Mouse (Mus musculus) adrenal gland, adult 10 weeks (tissue): ENCODE measurements around the gene Pigs. TPM values are rescaled to one million over a fixed set of nuclear protein-coding genes. Genes with fewer than 3 reads are reported as not detected.

ENCODE experiments used
- polyA plus RNA-seq: library from polyadenylated mRNA; stranded (reverse); fragments of 350-450 nt; fragmentation: Illumina TruSeq; extraction: RNeasy Lipid Tissue Mini Kit (QIAGEN cat#74804); gene quantifications from one replicate; pipeline ENCODE4 v1.2.3, GENCODE M21; 2014; ENCODE audit warnings: low read depth, low replicate concordance

Pigs gene
- polyA plus RNA-seq = 5.2 TPM

DNA sequence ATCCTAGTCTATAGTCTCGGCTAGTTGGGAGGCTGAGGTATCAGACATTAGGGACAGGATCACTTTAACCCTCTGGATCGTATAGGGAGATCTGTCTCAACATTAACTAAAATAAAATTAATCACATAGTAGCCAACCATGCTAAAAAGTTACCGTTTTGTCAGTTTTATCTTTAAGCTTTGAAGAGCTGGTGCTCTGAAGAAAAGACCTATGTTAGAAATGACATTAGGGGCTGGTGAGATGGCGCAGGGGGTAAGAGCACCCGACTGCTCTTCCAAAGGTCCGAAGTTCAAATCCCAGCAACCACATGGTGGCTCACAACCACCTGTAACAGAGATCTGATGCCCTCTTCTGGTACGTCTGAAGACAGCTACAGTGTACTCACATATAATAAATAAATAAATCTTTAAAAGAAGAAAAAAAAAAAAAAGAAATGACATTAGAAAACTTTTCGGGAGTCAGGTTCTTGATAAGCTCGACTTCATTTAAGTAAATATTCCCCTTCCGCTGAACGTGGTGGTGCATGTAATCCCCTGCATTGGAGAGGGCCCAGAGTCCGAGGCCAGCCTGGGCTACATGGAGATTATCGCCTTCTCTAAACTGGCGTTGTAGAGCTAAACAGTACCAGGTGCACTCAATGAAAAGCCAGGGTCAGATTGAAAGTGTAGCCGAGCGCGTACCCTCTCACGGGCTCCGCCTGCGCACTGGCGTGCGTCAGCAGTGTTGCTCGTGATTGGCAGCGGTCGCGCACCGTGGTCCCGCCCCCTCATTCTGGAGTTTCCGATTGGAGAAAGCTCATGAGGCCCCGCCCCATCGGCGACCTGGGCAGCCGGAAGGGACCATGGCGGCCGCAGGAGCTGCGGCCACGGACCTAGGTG, at the start of gene Pigs:
Pigs (plus strand) TSS at position 782 of the 878 bp plus-strand sequence.

DNA sequence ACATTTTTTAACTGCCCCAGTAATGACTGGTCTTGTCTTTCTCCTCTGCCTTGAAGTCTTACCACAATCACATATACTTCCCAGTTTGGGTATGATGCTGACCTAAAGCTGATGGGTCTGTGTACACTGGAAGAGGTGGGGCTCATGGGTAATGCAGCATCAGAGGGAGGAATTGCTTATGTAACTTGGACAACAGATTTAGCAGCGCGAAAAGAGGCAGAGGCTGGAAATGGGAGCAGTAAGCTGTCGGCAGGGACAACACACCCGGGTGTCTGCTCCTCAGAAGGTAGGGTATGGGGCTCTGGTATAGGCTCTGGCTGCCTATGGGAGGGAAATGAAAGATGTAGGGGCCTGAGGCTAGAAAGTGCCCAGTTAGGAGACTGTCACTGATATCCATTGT, 37.6 kb upstream of the Pigs start, which contains the start of gene BC030499:
BC030499 (plus strand) TSS at position 188 of the 400 bp plus-strand sequence.

DNA sequence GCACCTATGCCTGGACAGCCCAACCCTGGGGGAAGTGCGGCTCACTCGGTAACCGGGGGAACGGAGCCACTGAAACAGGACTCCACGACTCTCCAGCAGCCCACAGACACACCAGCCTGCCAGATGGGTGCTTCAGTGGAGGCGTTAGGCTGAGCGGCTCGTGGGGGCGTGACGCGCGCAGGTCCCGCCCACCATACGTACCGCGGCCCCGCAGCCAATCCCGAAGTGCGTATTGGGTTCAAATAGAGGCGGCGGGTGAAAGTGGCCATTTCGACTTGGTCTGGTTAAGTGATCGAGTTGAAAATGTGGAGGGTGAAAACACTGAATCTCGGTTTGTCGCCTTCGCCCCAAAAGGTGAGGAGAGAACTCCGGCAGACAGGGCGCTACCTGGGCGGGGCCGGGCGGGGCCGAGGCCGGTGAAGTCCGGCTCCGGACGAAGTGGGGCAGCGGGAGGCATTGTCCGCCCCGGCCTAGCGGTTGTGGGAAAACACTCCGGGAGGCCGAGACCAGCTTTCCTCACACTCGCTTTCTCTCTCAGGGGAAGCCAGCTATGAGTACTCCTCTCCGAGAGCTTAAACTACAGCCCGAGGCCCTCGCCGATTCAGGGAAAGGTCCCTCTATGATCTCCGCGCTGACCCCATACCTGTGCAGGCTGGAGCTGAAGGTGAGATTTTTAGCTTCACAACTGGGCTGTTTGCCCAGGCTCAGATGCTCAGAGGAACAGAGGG, 26.7 kb upstream of the Pigs start, which contains the start of gene Spag5:
Spag5 (plus strand) TSS at position 173 of the 728 bp plus-strand sequence.

DNA sequence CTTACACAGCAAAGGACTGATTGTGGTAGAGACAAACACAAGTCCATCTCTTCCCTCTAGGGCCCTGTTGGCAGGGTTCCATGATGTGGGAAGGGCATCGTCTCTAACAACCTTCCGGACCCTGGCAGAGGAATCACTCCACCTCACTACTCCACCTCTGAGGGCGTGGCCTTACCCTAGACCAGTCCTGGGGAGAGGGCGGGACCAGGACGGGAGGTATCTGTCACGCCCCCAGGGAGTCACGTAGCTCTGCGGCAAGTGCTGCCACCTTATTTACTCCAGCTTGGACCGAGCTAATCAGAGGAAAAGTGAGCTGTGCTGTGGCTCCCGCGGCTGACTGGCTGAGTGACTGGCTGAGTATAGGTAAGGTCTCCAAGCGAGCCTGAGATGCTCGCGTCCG, 5.4 kb upstream of the Pigs start, which contains the start of gene Aldoc:
Aldoc (plus strand) TSS at position 109 of the 400 bp plus-strand sequence.

DNA sequence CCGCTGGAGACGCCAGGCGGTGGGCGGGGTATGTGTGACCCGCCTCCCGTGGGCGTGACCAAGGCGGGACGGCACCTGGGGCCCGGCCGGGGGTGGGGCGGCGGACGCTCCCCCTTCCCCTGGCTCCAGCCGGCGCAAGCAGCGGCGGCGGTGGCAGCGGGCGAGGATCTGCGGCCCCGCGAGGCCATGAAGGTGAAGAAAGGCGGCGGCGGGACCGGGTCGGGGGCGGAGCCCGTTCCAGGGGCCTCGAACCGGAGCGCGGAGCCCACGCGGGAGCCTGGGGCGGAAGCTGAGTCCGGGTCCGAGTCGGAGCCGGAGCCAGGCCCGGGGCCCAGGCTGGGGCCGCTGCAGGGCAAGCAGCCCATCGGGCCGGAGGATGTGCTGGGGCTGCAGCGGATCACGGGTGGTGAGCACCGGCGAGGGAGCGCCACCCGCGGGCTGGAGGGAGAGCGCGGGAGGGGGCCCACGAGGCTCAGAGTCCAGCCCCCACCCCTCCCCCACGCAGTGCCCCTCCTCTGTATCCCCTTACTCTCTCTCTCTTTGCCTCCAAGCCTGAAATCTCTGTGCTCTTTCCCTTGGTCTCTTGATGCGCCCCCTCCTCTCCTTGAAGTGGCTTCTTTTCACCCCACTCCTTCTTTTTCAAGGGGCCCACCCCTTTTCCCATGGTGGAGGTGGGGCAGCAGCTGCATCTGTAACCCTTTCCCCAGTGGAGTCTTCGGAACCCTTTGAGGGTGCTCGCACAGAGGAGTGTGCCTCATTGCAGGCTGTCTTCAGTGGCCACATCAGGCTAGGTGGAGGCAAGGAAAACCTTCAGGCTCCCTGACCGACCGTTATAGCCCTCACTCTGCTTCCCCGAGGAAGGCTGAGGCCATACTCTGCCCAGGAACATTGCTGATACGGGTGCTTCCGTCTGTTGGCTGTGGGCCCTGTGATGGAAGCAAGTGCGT, 15.4 kb downstream of the Pigs start, which contains the start of gene Unc119:
Unc119 (plus strand) TSS at position 102 of the 947 bp plus-strand sequence.

DNA sequence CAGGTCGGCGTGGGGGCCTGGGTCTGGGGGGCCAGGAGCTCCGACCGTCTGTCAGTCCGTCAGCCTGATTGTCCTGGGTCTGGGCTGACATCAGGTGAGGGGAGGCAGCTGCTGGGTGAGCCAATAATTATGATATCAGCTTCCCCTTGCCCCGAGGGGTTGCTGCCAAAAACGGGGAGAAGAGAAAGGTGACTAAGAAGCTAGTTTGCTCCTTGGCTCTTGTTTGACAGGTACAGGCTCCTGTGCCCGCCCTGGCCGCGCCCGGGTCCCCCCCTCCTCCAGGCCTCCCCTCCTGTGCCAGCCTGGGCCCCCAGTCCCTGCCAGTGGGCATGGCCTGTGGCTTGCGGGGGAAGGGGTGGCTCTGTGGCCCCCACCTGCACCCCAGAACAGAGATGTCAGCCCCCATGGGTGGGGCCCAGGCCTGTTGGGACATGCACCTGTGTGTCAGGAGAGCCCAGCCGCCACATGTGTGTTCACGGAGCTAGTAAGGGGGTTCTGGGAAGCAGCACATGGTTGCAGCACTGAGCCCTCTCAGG, 58.4 kb downstream of the Pigs start, which contains the start of gene Foxn1:
Foxn1 (minus strand) TSS at position 51 of the 536 bp plus-strand sequence.

Other genes starting within 250 kb of the Pigs start
- 12.8 TPM for gene Eral1, start 248.0 kb upstream of the Pigs start, polyA plus RNA-seq
- 12.1 TPM for gene Fam222b, start 233.8 kb upstream of the Pigs start, polyA plus RNA-seq
- 1.2 TPM for gene Traf4, start 162.8 kb upstream of the Pigs start, polyA plus RNA-seq
- 4.7 TPM for gene Nek8, start 151.7 kb upstream of the Pigs start, polyA plus RNA-seq
- gene Tlcd1, start 151.7 kb upstream of the Pigs start, polyA plus RNA-seq = 38.1 TPM
- 709 TPM for gene Rpl23a, start 144.8 kb upstream of the Pigs start, polyA plus RNA-seq
- gene Rab34, start 140.0 kb upstream of the Pigs start, polyA plus RNA-seq = 17.8 TPM
- 28.4 TPM for gene Proca1, start 135.0 kb upstream of the Pigs start, polyA plus RNA-seq
- 49.5 TPM for gene Sdf2, start 82.7 kb upstream of the Pigs start, polyA plus RNA-seq
- 24.0 TPM for gene Supt6, start 82.4 kb upstream of the Pigs start, polyA plus RNA-seq
- gene 2610507B11Rik, start 66.7 kb upstream of the Pigs start, polyA plus RNA-seq = 106 TPM
- gene BC030499, start 37.6 kb upstream of the Pigs start, polyA plus RNA-seq = 0.58 TPM
- gene Spag5, start 26.9 kb upstream of the Pigs start, polyA plus RNA-seq = 2.7 TPM
- gene Aldoc, start 5.4 kb upstream of the Pigs start, polyA plus RNA-seq = 7.2 TPM
- 5.7 TPM for gene Unc119, start 15.1 kb downstream of the Pigs start, polyA plus RNA-seq
- gene Foxn1, start 58.1 kb downstream of the Pigs start, polyA plus RNA-seq = not detected
- gene Slc13a2, start 93.8 kb downstream of the Pigs start, polyA plus RNA-seq = not detected
- 1.5 TPM for gene Slc46a1, start 137.3 kb downstream of the Pigs start, polyA plus RNA-seq
- gene Sarm1, start 169.3 kb downstream of the Pigs start, polyA plus RNA-seq = 0.23 TPM
- not detected for gene Vtn, start 170.7 kb downstream of the Pigs start, polyA plus RNA-seq
- not detected for gene Sebox, start 175.0 kb downstream of the Pigs start, polyA plus RNA-seq
- gene Tmem199, start 183.8 kb downstream of the Pigs start, polyA plus RNA-seq = 31.2 TPM
- gene Poldip2, start 183.8 kb downstream of the Pigs start, polyA plus RNA-seq = 30.6 TPM
- 25.8 TPM for gene Tnfaip1, start 207.9 kb downstream of the Pigs start, polyA plus RNA-seq
- 50.4 TPM for gene Ift20, start 207.9 kb downstream of the Pigs start, polyA plus RNA-seq
- 19.9 TPM for gene Tmem97, start 222.4 kb downstream of the Pigs start, polyA plus RNA-seq